Mouse (Mus musculus): ENCODE measurements at regions not wholly inside any gene's neighbourhood (a gene's known extent, or its start where the extent isn't known, plus 50 kb on each side); places are given as distances from the start of the nearest gene placed in this dataset.

- TF ChIP-seq POLR2A (IDR thresholded peaks at IDR 0.05; ENCODE audit: control insufficient read depth, low read depth, low read length) (no peak), CTCF (IDR thresholded peaks at IDR 0.05; ENCODE audit: control insufficient read depth, insufficient read depth, insufficient replicate concordance, low read depth, low read length) (no peak)
- H3K4me1 ChIP-seq (ENCODE audit: control insufficient read depth, insufficient read depth, low read length) = no peaks in the 10 kb centered on the region
- no peaks in the 10 kb centered on the region for H3K27me3 ChIP-seq (ENCODE audit: control insufficient read depth, insufficient read depth, low read length)
- no peaks in the 10 kb centered on the region for H3K36me3 ChIP-seq (ENCODE audit: control insufficient read depth, insufficient read depth, low read length)
- no peak overlapping the region for H3K4me3 ChIP-seq (ENCODE audit: control insufficient read depth, low read depth, low read length)
- no peak overlapping the region for H3K27ac ChIP-seq (ENCODE audit: control insufficient read depth, insufficient read depth, low read depth, low read length)
Measured at GRCm38 (mm10) chr4:131685544-131685943, 152.5 kb downstream of the Ptpru start.

GRCm38 (mm10) chr4:131694232-131694631 is 143.9 kb downstream of the Ptpru start:
- no peak overlapping the region for H3K27ac ChIP-seq (ENCODE audit: control insufficient read depth, insufficient read depth, low read depth, low read length)
- TF ChIP-seq CTCF (IDR thresholded peaks at IDR 0.05; ENCODE audit: control insufficient read depth, insufficient read depth, insufficient replicate concordance, low read depth, low read length) (no peak), POLR2A (IDR thresholded peaks at IDR 0.05; ENCODE audit: control insufficient read depth, low read depth, low read length) (no peak)
- peaks cover 8% of the 10 kb centered on the region for H3K4me1 ChIP-seq (ENCODE audit: control insufficient read depth, insufficient read depth, low read length)
- no peak overlapping the region for H3K4me3 ChIP-seq (ENCODE audit: control insufficient read depth, low read depth, low read length)
- H3K27me3 ChIP-seq (ENCODE audit: control insufficient read depth, insufficient read depth, low read length) = no peaks in the 10 kb centered on the region
- H3K36me3 ChIP-seq (ENCODE audit: control insufficient read depth, insufficient read depth, low read length) = no peaks in the 10 kb centered on the region

GRCm38 (mm10) chr4:131695941-131696912 is 141.9 kb downstream of the Ptpru start:
- peak overlapping the region; percentile 41 for H3K4me3 ChIP-seq (ENCODE audit: control insufficient read depth, low read depth, low read length)

More at GRCm38 (mm10) chr4:131695941-131696912, 141.9 kb downstream of the Ptpru start:
- Histone ChIP-seq H3K27ac (ENCODE audit: control insufficient read depth, insufficient read depth, low read depth, low read length) (no peak overlapping the region), H3K36me3 (ENCODE audit: control insufficient read depth, insufficient read depth, low read length) (no peaks in the 10 kb centered on the region), H3K4me1 (ENCODE audit: control insufficient read depth, insufficient read depth, low read length) (peaks cover 8% of the 10 kb centered on the region), H3K27me3 (ENCODE audit: control insufficient read depth, insufficient read depth, low read length) (no peaks in the 10 kb centered on the region)
- TF ChIP-seq POLR2A (IDR thresholded peaks at IDR 0.05; ENCODE audit: control insufficient read depth, low read depth, low read length) = no peak
- no peak for TF ChIP-seq CTCF (IDR thresholded peaks at IDR 0.05; ENCODE audit: control insufficient read depth, insufficient read depth, insufficient replicate concordance, low read depth, low read length)

Measured in testis, adult 2 months (tissue).